Mouse (Mus musculus): ENCODE data around the gene Gga1.

Gga1 gene

GRCm38 (mm10) chr15:78914823-78915659, 38.1 kb downstream of the Gga1 start:
- DNase-seq, result no peak

DNA sequence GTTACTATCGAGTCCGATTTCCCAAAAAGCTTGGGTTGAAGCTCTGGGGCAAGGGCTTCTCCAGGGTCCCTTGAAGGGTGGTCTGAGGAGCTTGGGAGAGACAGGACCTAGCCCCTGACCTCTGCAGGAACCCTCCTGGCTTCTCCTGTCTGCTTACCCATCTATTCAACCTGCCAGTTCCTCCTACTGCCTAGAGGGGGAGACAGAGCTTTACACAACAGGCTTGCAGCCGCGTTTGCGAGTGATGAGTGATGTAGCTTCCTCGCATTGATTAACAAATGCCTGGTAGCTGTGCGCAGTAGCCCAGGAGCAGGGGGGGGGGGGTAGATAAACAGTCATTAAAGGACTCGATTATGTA, 38.6 kb downstream of the Gga1 start:
- peak; percentile 63 for DNase-seq

DNA sequence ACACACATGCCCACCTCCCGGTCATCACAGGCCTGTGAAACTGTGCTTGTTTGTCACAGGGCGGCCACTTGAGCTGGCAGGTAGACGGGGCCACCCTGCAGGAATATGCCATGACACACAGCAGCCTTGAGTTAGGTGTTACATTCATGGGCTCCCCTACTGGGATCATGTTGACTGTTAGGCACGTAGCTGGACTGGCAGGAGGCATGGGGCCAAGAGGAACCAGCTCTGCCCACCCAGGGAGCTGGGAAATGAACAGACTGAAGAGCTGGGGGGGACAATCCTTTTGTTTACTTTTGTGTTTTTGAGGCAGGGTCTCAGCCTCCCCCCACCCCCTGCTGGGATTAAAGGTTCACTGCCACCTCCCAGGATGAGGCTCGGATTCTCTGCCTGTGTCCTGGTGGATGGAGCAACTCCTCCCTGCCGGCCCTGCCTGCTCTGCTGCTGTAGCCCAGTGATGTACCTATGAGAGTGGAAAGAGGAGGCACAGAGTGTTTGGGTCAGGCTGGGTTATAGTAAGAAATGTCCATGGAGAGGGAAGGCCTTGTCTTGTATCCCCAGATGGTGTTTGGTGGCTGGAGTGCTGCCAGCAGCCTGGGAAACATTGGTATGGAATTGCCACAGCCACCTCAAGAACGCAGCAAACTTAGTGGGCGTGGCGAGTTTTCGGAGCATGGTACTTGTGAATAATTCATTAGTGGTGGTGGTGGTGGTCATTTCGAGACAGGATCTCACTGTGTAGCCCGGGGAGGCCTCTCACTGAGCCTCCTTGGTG, 39.2 kb downstream of the Gga1 start:
- peak; percentile 62 for DNase-seq

- DNase-seq, result no peak
These were observed 41.1 kb downstream of the Gga1 start for GRCm38 (mm10) chr15:78918126-78918525.

DNA sequence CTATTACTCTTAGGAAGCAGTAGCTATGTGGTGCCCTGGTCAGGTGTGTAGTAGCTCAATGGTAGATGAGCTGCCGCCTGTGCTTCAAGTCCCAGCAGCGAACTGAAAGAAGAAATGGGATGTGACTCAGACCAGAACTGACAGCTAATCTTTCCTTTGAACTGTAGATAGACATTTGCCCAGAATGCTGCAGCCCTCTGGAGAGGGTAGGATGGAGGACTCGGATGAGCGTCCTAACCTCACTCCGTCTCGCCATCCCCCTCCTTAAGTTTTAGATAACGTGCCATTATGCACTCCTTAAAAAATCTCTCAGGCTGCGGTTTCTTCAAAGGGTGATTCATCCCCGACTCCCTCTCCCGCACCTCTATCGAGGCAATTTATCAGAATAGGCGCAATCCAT, 42.9 kb downstream of the Gga1 start:
- DNase-seq, result no peak

DNA sequence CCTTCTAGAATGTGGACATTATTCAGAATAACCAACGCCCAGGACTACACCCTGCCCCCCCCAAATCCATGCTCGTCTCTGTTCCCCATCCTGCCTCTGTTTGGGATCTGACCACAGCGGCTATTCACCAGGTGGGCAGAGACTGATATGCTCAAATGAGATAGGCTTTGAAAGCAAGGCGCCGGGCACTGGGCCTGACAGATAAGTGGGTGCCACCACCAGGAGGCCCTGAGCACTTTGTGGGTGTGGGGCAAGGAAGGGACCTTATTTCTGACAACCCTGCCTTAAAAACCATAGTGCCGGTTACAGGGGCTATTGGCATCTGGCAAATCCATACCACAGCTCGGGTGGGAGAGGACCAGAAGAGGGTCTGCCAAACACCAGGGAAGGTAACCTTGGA, 45.7 kb downstream of the Gga1 start:
- DNase-seq, result no peak

DNA sequence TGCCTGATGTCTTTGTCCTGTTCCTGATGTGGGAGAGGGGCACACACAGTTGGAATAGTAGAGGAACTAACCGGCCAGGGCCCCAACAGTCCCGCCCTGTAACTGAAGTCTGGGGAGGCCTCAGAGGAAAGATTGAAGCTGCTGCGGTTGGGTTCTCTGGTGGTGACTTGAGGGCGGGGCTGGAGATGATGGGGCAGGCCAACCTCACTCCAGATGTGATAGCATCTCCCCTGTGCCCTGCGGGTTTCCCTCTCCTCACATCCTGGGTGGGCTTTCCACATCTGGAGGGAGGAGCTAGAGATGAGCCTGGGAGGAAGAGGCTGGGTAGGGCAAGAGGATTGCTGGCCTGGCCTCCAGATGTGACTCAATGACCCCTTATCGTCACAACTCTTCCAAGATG, 46.6 kb downstream of the Gga1 start:
- DNase-seq, result no peak

DNA sequence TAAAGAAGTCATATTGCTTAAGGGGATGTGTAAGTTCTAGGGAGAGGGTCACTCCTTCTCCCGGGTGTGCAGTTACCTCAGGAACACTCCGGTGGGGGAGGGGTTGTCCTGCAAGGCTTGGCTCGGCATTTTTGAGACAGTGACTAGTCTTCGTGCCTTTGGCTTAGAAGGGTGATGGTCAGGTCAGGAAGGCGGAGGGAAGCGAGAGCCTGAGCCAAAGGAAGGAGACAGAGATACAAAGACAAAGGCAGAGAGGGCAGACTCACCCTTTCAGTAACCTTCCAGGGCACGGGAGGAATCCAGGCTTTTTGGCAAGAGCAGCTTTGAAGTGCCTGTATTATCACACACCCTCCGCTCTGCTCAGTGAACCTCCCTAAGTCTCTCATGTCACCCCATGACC, 48.1 kb downstream of the Gga1 start:
- DNase-seq, result no peak

DNA sequence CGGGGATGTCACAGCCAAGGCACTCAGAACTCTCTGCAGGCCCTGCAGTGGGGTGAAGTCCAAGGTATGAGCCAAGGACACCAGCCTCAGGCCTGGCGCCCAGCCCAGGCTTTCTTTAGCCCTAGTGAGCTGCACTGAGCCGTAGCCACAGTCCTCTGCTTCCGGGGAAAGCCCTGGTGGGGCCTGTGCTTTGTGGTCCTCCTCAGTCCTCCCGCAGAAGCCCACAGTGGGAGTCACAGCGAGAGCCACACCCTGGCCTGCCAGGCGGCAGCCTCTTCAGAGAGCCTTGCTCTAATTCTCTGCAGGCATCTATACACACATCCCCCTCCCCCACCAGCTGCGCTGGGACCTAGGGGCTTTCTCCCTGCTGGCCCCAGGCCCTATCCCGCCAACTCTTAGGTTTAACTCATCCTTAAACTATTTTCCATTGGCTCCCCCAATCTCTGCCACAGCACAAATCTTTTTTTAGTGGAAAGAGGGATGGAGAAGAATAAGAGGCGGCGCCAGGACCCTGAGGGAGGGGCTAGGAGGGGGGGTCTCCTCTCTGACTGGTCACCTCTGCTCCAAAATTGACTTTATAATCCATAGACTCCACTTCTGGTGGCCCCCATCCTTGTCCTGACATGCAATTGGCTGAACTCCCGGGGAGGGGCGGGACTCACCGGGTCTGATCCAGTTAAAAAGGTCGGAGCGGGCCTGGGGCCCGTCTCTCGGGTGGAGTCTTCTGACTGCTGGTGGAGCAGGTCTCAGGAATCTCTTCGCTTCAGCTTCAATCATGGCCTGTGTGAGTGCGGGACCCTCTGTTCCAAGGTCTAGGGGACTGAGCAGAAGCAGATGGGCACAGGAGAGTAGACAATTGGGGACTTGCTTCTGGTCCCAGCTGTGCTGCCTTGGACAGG, 49.3 kb downstream of the Gga1 start, which contains the start of gene Lgals1:
Lgals1 (plus strand) TSS at position 705 of the 899 bp plus-strand sequence.
- DNase-seq, result peak; percentile 60

- DNase-seq, result peak; percentile 9
These were observed 50.2 kb downstream of the Gga1 start for GRCm38 (mm10) chr15:78927021-78927787.

GRCm38 (mm10) chr15:78927788-78928457, 50.9 kb downstream of the Gga1 start:
- peak; percentile 61 for DNase-seq

GRCm38 (mm10) chr15:78928539-78928938, 51.5 kb downstream of the Gga1 start:
- DNase-seq, result peak; percentile 3

GRCm38 (mm10) chr15:78930192-78930706, 53.3 kb downstream of the Gga1 start:
- DNase-seq, result no peak

- no peak for DNase-seq
These were observed 53.9 kb downstream of the Gga1 start for GRCm38 (mm10) chr15:78930801-78931426.

DNA sequence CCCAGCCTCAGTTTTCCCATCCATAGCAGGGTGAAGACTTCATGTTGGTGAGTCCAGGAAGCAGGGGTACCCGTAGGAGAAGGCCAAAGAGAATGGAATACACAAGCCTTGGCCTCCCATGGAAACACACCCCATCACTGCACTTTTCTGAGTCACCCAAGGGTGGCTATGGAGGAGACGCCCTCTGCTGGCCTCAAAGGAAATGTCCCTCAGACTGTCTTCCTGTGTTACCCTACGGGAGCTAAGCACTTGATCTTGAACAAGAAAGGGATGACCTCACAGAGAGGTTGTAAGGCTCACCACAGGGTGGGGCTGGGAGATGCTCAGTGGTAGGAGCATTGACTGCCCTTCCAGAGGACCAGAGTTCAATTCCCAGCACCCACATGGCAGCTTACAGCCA, 54.6 kb downstream of the Gga1 start:
- no peak for DNase-seq

DNA sequence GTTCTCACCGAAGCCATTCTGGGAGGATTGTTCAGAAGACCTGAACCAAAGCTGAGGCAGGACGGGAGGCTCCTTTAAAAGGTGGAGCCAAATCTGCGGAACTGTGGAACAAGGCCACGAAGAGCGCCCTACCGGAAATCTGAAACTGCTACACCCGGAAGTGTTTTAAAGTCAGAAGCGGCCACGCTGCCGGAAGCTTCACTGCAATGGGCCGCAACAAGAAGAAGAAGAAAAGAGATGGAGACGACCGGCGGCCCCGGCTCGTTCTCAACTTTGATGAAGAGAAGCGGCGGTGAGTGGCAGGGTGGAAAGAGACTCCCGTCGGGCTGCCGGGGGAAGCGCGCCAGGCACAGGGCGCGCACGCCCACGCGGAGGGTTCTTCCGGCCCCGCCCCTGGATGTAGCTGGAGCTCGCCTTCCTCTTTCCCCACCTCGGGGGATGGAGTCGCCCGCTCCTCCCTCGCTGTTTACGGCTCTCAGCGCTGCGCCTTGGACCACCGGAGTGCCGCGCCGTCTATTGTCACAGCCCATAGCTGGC, 57.9 kb downstream of the Gga1 start, which contains the start of gene Nol12:
Nol12 (plus strand) TSS at position 150 of the 537 bp plus-strand sequence.
- peak; percentile 81 for DNase-seq

DNA sequence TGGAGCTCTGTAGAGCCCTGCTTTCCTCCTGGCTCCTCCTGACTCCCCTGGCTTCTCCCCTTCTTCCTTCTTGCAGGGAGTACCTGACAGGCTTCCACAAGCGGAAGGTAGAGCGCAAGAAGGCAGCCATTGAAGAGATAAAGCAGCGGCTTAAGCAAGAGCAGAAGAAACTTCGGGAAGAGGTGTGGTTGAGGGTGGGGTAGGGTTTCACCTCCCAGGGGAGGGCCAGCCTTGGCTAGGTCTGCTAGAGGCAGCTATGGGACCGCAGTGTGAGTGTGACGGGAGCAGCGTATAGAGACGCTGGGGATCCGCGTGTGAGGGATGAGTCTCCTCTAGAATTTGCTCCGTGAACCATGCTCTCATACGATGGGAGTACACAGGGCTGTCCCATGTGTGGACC, 59.4 kb downstream of the Gga1 start:
- DNase-seq, result no peak

DNA sequence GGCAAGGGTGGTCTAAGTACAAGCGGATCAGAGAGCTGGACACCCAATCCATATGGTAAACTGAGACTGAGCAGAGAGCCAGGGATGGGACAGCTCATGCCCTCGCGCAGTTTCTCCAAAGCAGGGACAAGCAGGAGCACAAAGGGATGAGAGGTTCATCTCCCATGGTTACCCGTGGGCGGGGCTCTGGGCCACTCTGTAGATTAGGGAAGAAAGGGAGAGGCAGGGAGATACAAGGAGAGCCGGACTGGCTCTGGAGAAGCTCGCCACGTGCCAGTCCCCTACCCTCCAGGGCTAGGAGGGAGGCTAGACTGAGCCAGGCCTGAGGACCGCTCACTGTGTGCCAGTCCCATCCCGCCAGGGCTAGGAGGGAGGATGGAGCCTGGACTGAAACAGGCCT, 60.3 kb downstream of the Gga1 start:
- DNase-seq, result no peak

DNA sequence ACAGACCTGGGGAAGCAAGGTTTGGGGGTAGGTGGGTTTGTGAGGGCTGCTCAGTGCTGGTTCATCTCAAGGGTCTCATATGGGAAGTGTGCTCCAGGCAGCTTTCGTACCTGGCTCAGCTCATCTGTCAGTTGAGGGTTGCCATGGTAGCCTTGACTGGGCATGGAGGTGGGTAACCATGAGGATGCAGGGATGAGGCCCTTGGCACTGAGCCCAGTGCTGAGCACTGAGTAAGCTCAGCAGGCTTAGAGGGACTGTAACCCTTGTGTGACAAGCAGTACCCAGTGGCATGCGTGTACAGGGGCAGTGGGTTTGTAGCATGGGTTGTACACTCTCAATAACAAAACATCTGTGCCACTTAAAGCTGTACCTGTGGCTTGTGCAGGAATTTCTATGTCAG, 61.0 kb downstream of the Gga1 start:
- no peak for DNase-seq

GRCm38 (mm10) chr15:78940325-78940724, 63.3 kb downstream of the Gga1 start:
- DNase-seq, result no peak

GRCm38 (mm10) chr15:78942663-78943062, 65.7 kb downstream of the Gga1 start:
- DNase-seq, result peak; percentile 72

Measured in right cerebral cortex, postnatal 14 days (tissue).